Mouse (Mus musculus) midbrain, embryonic 11.5 days (tissue): ENCODE results near the gene Asap3. TPM values are rescaled to one million over a fixed set of nuclear protein-coding genes. Genes with fewer than 3 reads are reported as not detected.

Experiments used
- ATAC-seq: fragments of 200-750 bp; cut with Nextera tagmentation; 2 replicates; pipeline ENCODE4 v1.8.0; 2017; ENCODE audit warnings: moderate TSS enrichment, moderate library complexity; ENCODE audit not compliant: low FRiP score
- DNase-seq: peaks from one replicate; pipeline ENCODE4 v3.0.0; 2015; ENCODE audit warnings: low spot score; ENCODE audit errors: missing footprints
- H3K27ac ChIP-seq: fragments of 300-500 bp; sonication (generic); 2 replicates; pipeline ENCODE4 v1.5.1; 2014; ENCODE audit warnings: low read depth, low read length
- H3K27me3 ChIP-seq: fragments of 300-500 bp; sonication (generic); 2 replicates; pipeline ENCODE4 v1.6.1; 2014; ENCODE audit warnings: mild to moderate bottlenecking, low read length, moderate library complexity, mixed read lengths; ENCODE audit not compliant: control insufficient read depth, insufficient read depth
- H3K36me3 ChIP-seq: fragments of 300-500 bp; sonication (generic); 2 replicates; pipeline ENCODE4 v1.6.1; 2014; ENCODE audit warnings: mild to moderate bottlenecking, low read length, moderate library complexity, mixed read lengths; ENCODE audit not compliant: control insufficient read depth, insufficient read depth
- H3K4me1 ChIP-seq: fragments of 300-500 bp; sonication (generic); 2 replicates; pipeline ENCODE4 v1.6.1; 2014; ENCODE audit warnings: low read length; ENCODE audit not compliant: control insufficient read depth, insufficient read depth
- H3K4me2 ChIP-seq: fragments of 300-500 bp; sonication (generic); 2 replicates; pipeline ENCODE4 v1.6.1; 2014; ENCODE audit warnings: mild to moderate bottlenecking, moderate library complexity
- H3K4me3 ChIP-seq: fragments of 300-500 bp; sonication (generic); 2 replicates; pipeline ENCODE4 v1.5.1; 2014; ENCODE audit warnings: low read depth, low read length
- H3K9ac ChIP-seq: fragments of 300-500 bp; sonication (generic); 2 replicates; pipeline ENCODE4 v1.6.1; 2014; ENCODE audit warnings: low read length
- H3K9me3 ChIP-seq: fragments of 300-500 bp; sonication (generic); 2 replicates; pipeline ENCODE4 v1.6.1; 2016; ENCODE audit warnings: low read length; ENCODE audit not compliant: control insufficient read depth
- WGBS: fragments of 180-500 bp; shearing (Covaris S2); extraction: QIAGEN DNeasy Blood & Tissue Kit; methylation state at CpG from one replicate; pipeline ENCODE4 v1.1.7; 2014; 5-methylcytosine and 5-hydroxymethylcytosine counted together
- polyA plus RNA-seq: library from polyadenylated mRNA; unstranded; fragments of >200 nt; fragmentation: Nextera tagmentation; extraction: Ambion mirVana; gene quantifications from 2 replicates; pipeline ENCODE4 v1.2.1, GENCODE M21; 2014

The Asap3 gene
- polyA plus RNA-seq, 1 experiment from 2014 or later, result 2.8 TPM

DNA sequence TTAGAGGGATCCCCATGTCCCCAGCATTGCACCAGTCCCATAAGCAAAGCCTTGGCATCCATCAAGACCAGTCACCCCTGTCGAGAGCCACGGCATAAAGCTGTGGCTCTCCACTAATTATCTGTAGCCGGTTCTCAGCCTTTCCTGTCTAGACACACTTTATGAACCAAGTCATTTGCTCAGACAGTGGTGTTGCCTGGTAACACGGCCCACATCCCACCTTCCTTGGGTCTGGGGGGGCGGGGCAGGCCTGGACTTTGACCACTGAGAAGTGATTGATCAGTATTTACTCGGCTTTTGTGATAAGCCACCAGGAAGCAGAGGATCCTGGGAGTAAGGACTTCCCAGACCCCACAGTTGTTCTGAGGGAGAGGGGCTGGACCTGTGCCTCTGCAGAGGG is 49.8 kb downstream of the Asap3 start:
- Histone ChIP-seq H3K36me3 (no peaks in the 10 kb centered on the region), H3K4me1 (peaks cover 5% of the 10 kb centered on the region; the same call in 1 of the 2 replicates), H3K27me3 (peaks cover 2% of the 10 kb centered on the region; the same call in 1 of the 2 replicates), H3K4me3 (no peak overlapping the region), H3K9ac (no peak overlapping the region), H3K27ac (no peak overlapping the region), H3K9me3 (no peaks in the 10 kb centered on the region), H3K4me2 (no peak overlapping the region)
- 73% methylated on average over 6 of the region's 6 CpGs for WGBS
- no peak for ATAC-seq
- DNase-seq, result no peak

DNA sequence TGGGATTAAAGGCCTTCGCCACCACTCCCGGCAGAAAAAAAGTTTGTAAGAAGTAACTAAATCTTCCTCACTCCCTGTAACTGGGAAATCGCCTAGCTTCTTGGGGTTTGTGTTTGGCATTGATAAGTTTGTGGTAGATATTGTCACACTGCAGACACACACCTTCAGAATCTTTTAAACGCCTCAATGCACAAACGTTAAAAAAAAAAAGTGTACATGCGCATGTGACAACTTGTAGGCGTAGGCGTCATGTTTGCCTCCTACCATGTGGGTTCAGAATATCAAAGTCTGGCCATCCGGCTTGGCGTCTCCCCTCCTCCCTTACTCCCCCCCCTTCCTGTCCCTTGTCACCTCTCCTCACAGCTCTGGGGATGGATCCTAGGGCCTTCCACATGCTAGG is 50.5 kb downstream of the Asap3 start:
- 85% methylated on average over 10 of the region's 10 CpGs for WGBS

DNA sequence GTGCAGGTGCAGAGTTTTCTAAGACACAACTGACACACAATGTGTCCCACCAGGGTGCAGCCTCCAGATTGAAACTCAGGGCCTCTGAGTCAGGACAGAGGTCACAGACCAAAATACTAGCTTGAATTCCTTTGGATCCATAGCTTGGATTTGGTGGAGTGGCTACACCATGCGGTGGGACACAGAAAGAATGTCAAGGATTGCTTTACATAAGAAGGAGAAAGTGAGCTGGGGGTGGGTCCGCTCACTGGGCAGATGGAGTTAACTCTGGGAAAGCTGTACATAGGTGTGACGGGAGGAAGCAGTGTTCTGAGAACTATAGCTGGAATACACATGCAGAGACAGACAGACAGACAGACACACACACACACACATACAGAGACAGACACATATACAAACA is 53.8 kb downstream of the Asap3 start:
- DNase-seq, result no peak
- Histone ChIP-seq H3K27me3 (no peaks in the 10 kb centered on the region), H3K4me3 (no peak overlapping the region), H3K27ac (no peak overlapping the region), H3K4me1 (peaks cover 5% of the 10 kb centered on the region; the same call in 1 of the 2 replicates), H3K9me3 (no peaks in the 10 kb centered on the region), H3K9ac (no peak overlapping the region), H3K4me2 (no peak overlapping the region), H3K36me3 (no peaks in the 10 kb centered on the region)
- WGBS, result 52% methylated on average over 3 of the region's 3 CpGs
- no peak for ATAC-seq

More for the DNA sequence above, 50.5 kb downstream of the Asap3 start:
- Histone ChIP-seq H3K4me2 (no peak overlapping the region), H3K27me3 (peaks cover 2% of the 10 kb centered on the region; the same call in 1 of the 2 replicates), H3K4me1 (peaks cover 5% of the 10 kb centered on the region; the same call in 1 of the 2 replicates), H3K9me3 (no peaks in the 10 kb centered on the region), H3K36me3 (no peaks in the 10 kb centered on the region), H3K4me3 (no peak overlapping the region), H3K27ac (no peak overlapping the region), H3K9ac (no peak overlapping the region)
- peak; percentile 84 for DNase-seq
- no peak for ATAC-seq

DNA sequence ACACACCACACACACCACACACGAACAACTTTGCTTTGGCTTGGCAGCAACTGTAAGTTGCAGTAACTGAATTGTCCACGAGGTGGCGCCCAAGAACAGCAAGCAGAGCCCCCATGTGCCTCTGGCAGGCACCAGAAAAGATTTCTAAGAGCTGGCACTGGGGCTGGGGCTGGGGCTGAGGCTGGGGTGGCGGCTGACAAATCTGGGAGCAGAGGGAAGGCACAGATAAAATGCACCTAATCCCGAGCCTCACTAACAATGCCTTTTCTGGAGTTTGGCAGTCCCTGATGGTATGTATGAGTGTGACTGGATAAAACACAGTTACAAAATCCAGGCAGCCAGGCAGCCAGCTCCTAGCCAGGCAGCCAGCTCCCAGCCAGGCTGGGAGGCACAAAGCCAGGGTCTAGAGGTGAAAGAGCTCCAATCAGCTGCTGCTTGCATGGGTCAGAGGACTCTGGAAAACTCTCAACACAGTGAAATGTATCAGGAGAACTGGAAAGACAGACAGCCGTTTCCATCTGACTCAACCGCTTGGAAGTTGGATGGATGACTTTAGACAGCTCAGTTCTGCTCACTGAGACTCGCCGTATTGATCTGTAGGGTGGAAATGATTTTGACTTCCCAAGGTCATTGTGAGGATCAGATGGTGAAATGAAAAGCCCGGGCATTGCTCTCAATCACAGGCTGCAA is 54.5 kb downstream of the Asap3 start:
- 43% methylated on average over 10 of the region's 10 CpGs for WGBS
- Histone ChIP-seq H3K36me3 (no peaks in the 10 kb centered on the region), H3K9ac (0 out of 2 replicates have a peak overlapping the region, but pooled peaks have one; percentile 1), H3K27me3 (no peaks in the 10 kb centered on the region), H3K27ac (no peak overlapping the region), H3K4me1 (peaks cover 5% of the 10 kb centered on the region; the same call in 1 of the 2 replicates), H3K9me3 (no peaks in the 10 kb centered on the region), H3K4me2 (no peak overlapping the region), H3K4me3 (no peak overlapping the region)
- DNase-seq (peak; percentile 98), ATAC-seq (peak; percentile 54; the same call in 1 of the 2 replicates)

DNA sequence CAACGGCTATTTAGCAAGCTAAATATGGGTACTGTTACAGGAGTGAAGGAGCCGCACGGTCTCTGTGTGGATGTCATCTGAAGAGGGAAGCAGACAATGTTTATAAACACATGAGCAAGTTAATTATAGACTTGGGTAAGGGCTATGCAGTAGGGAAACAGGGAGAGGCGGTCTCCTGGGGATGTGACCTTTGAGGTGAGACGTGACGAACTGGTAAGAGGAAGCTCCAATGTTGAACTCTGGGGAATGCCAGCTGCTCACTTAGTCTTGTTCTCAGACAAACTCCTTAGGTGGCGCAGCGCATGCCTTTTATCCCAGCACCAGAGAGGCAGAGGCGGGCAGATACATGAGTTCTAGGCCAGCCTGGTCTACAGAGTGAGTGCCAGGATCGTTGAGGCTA is 55.7 kb downstream of the Asap3 start:
- Histone ChIP-seq H3K9ac (no peak overlapping the region), H3K27ac (no peak overlapping the region), H3K4me3 (no peak overlapping the region), H3K27me3 (no peaks in the 10 kb centered on the region), H3K36me3 (no peaks in the 10 kb centered on the region), H3K4me1 (peaks cover 3% of the 10 kb centered on the region; the same call in 1 of the 2 replicates), H3K9me3 (no peaks in the 10 kb centered on the region), H3K4me2 (no peak overlapping the region)
- ATAC-seq (no peak), DNase-seq (no peak)
- 86% methylated on average over 10 of the region's 10 CpGs for WGBS

DNA sequence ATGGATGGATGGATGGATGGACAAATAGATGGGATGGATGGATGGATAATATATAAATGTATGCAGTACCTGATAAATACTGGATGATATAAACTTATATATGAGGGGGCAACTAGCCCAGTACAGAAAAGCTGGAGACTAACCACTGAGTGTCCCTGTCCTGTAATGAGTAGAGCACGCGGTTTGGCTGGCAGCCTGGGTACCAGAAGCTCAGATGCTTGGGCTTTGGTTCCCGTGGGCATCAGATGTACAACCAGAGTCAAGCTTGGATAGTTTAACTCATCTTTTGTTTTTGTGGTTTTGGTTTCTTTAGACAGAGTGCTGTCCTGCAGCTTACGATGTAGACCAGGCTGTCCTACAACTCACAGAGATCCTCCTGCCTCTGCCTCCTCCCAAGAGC is 57.4 kb downstream of the Asap3 start:
- peaks cover 3% of the 10 kb centered on the region; the same call in 1 of the 2 replicates for H3K4me1 ChIP-seq
- no peak overlapping the region for H3K4me2 ChIP-seq
- no peak overlapping the region for H3K4me3 ChIP-seq
- H3K27ac ChIP-seq, result no peak overlapping the region
- 94% methylated on average over 4 of the region's 4 CpGs for WGBS
- no peaks in the 10 kb centered on the region for H3K9me3 ChIP-seq
- H3K36me3 ChIP-seq, result no peaks in the 10 kb centered on the region
- no peaks in the 10 kb centered on the region for H3K27me3 ChIP-seq
- DNase-seq (no peak), ATAC-seq (no peak)
- H3K9ac ChIP-seq, result no peak overlapping the region

DNA sequence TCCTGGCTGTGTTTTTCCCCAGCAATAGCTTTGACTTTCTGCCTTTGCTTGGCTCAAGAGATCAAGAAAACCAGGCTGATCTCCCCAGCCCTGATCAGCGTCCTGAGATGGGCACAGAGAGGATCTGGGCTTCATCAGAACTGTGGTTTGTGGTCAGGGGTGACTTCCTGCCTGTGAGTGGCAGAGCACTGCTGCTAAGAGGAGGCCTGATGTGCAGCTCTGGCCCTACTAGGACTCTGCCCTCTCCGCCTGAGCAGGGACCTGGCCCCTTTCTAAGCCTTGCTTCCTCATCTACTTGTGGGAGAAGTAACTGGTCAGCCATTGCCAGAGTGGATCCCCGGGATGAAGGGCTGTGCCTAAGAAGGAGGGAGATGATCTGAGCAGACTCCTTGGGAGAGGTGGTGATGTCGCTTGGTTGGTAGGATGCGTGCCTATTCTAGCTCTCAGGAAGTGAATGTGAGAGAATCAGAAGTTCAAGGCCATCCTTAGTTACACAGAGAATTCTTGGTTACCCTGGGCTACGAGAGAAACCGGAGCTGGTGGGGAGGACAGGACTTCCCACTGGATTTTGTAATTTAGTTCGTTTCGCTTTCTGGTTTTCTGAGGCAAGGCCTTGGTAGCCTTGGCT is 60.7 kb downstream of the Asap3 start:
- no peak overlapping the region for H3K4me2 ChIP-seq
- no peaks in the 10 kb centered on the region for H3K4me1 ChIP-seq
- DNase-seq (no peak), ATAC-seq (no peak)
- H3K9ac ChIP-seq, result no peak overlapping the region
- H3K9me3 ChIP-seq, result no peaks in the 10 kb centered on the region
- no peak overlapping the region for H3K27ac ChIP-seq
- no peaks in the 10 kb centered on the region for H3K27me3 ChIP-seq
- WGBS, result 85% methylated on average over 9 of the region's 9 CpGs
- no peak overlapping the region for H3K4me3 ChIP-seq
- H3K36me3 ChIP-seq, result no peaks in the 10 kb centered on the region

DNA sequence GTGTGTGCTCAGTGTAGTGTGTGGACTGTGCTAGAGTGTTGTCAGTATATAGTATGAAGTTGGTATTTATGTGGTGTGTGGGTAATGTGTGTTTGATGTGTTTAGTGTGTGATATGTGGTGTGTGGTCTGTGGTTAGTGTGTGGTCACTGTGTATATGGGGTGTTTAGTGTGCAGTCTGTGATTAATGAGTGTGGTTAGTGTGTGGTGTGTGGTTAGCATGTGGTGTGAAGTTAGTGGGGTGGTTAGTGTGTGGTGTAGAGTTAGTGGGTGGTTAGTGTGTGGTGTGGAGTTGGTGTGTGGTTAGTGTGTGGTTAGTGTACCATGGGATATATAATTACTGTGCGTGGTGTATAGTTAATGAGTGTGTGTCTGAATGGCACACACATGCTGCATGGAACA is 62.7 kb downstream of the Asap3 start:
- Histone ChIP-seq H3K27ac (no peak overlapping the region), H3K4me2 (no peak overlapping the region), H3K9ac (no peak overlapping the region), H3K9me3 (peaks cover 11% of the 10 kb centered on the region; the same call in 1 of the 2 replicates), H3K4me3 (no peak overlapping the region), H3K27me3 (no peaks in the 10 kb centered on the region), H3K36me3 (no peaks in the 10 kb centered on the region), H3K4me1 (no peaks in the 10 kb centered on the region)
- ATAC-seq, result no peak
- no peak for DNase-seq
- 97% methylated on average over 1 of the region's 1 CpGs for WGBS

DNA sequence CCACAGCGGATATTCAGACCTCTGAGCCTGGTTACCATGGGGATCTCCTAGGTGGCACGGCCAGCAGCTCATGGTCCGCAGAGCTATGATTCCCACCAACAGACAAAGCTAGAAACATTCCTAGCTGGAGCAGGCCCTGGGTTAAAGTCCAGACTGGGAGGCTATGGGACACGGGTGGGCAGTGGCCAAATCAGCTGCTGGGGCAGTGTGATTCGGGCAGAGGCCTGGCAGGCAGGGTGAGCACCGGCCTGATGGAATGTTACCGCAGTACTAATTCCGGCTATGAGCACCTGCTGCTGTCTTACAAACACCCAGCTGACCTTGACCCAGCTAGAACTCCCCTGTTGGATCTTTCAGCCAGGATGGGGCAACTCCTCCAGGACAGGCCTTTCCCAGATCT is 64.5 kb downstream of the Asap3 start:
- WGBS, result 86% methylated on average over 8 of the region's 8 CpGs
- H3K9ac ChIP-seq, result no peak overlapping the region
- H3K36me3 ChIP-seq, result no peaks in the 10 kb centered on the region
- H3K4me2 ChIP-seq, result no peak overlapping the region
- DNase-seq (no peak), ATAC-seq (no peak)
- H3K27me3 ChIP-seq, result no peaks in the 10 kb centered on the region
- no peaks in the 10 kb centered on the region for H3K4me1 ChIP-seq
- H3K27ac ChIP-seq, result no peak overlapping the region
- no peak overlapping the region for H3K4me3 ChIP-seq
- peaks cover 11% of the 10 kb centered on the region; the same call in 1 of the 2 replicates for H3K9me3 ChIP-seq
